Mouse (Mus musculus) embryo, embryonic 9.5 days (tissue): ENCODE results near the gene Tnfsf9.

ENCODE experiments used
- DNase-seq: peaks from one replicate; pipeline ENCODE4 v3.0.0-alpha.2; 2017; ENCODE audit errors: extremely low spot score

The Tnfsf9 gene

GRCm38 (mm10) chr17:57105181-57106034 is at the start of gene Tnfsf9:
Tnfsf9 (plus strand) TSS chr17:57105325.
- DNase-seq: peak; percentile 83

GRCm38 (mm10) chr17:57056246-57056645 is 48.9 kb upstream of the Tnfsf9 start:
- DNase-seq: no peak

- DNase-seq: no peak
Observed at GRCm38 (mm10) chr17:57058891-57059485, 46.1 kb upstream of the Tnfsf9 start, which contains the start of gene Crb3. Crb3 (plus strand) TSS chr17:57059105.

- peak; percentile 88 for DNase-seq
Observed at GRCm38 (mm10) chr17:57059486-57059977, 45.6 kb upstream of the Tnfsf9 start, which contains the start of gene Slc25a23. Slc25a23 (minus strand) TSS chr17:57059863.

- peak; percentile 92 for DNase-seq
Observed at GRCm38 (mm10) chr17:57060231-57060801, 44.8 kb upstream of the Tnfsf9 start.

GRCm38 (mm10) chr17:57061069-57061468 is 44.1 kb upstream of the Tnfsf9 start:
- no peak for DNase-seq

- peak; percentile 40 for DNase-seq
Observed at GRCm38 (mm10) chr17:57062011-57062521, 43.1 kb upstream of the Tnfsf9 start.

GRCm38 (mm10) chr17:57062548-57062947 is 42.6 kb upstream of the Tnfsf9 start:
- no peak for DNase-seq

- no peak for DNase-seq
Observed at GRCm38 (mm10) chr17:57063031-57063430, 42.1 kb upstream of the Tnfsf9 start.

- DNase-seq: no peak
Observed at GRCm38 (mm10) chr17:57066908-57067307, 38.2 kb upstream of the Tnfsf9 start.

GRCm38 (mm10) chr17:57070272-57070671 is 34.9 kb upstream of the Tnfsf9 start:
- peak; percentile 24 for DNase-seq

GRCm38 (mm10) chr17:57070699-57071098 is 34.4 kb upstream of the Tnfsf9 start:
- DNase-seq: peak; percentile 73

- no peak for DNase-seq
Observed at GRCm38 (mm10) chr17:57076916-57077315, 28.2 kb upstream of the Tnfsf9 start.

GRCm38 (mm10) chr17:57078336-57078735 is 26.8 kb upstream of the Tnfsf9 start, which contains the start of gene Dennd1c:
Dennd1c (minus strand) TSS chr17:57078514.
- no peak for DNase-seq

- no peak for DNase-seq
Observed at GRCm38 (mm10) chr17:57079919-57080318, 25.2 kb upstream of the Tnfsf9 start.

- DNase-seq: no peak
Observed at GRCm38 (mm10) chr17:57081234-57081842, 23.8 kb upstream of the Tnfsf9 start.

GRCm38 (mm10) chr17:57082481-57082880 is 22.6 kb upstream of the Tnfsf9 start:
- no peak for DNase-seq

GRCm38 (mm10) chr17:57085970-57086757 is 19.0 kb upstream of the Tnfsf9 start:
- DNase-seq: no peak

- DNase-seq: peak; percentile 37
Observed at GRCm38 (mm10) chr17:57087049-57087832, 17.9 kb upstream of the Tnfsf9 start, which contains the start of gene Tubb4a. Tubb4a (minus strand) TSS chr17:57087782.

- DNase-seq: no peak
Observed at GRCm38 (mm10) chr17:57094222-57094621, 10.9 kb upstream of the Tnfsf9 start.
